Mouse (Mus musculus) kidney, adult 2 months (tissue): ENCODE data around the gene Eya3.

ENCODE experiments used
- CTCF ChIP-seq: fragments of 200-500 bp; conservative IDR thresholded peaks from 2 replicates; pipeline ENCODE4 v1.5.1; 2011; ENCODE audit warnings: low read depth, mild to moderate bottlenecking, control low read depth, low read length, moderate library complexity, mixed read lengths; ENCODE audit not compliant: insufficient read depth, insufficient read length
- POLR2A ChIP-seq: fragments of 200-500 bp; IDR thresholded peaks from one replicate; pipeline ENCODE4 v1.6.1; 2011; ENCODE audit warnings: low read depth, low read length, control low read depth

DNA sequence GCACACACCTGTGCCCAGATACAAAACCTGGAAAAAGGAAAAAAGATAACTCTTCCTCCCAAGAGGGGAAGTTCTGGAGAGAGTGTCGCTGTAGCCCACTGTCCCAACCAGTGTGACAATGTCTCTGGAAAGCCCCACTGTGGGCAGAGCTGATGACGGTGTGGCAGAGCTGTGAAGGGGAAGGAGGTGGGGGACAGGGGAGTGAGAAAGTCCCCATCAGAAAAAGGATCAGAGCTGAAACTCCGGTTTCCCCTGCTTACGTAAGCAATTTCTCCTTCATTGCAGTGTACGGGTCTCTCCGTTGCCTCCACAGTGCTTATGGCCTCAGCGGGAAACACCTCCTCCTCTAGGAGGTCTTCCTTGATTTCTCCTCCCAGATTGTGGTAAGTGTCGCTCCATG is 27.5 kb upstream of the Eya3 start:
- TF ChIP-seq POLR2A (no peak), CTCF (no peak)
